Mouse (Mus musculus) NIH3T3 (cell line): ENCODE results near the gene Ngdn.
"Not testable (repeated sequence)": the region's sequence is repeated elsewhere in the genome, so short reads cannot be mapped to it uniquely, and the experiment has no call there.

ENCODE experiments used
- DNase-seq: peaks from one replicate; pipeline ENCODE4 v3.0.0-alpha.2; 2012; ENCODE audit warnings: low read depth

Ngdn gene

DNA sequence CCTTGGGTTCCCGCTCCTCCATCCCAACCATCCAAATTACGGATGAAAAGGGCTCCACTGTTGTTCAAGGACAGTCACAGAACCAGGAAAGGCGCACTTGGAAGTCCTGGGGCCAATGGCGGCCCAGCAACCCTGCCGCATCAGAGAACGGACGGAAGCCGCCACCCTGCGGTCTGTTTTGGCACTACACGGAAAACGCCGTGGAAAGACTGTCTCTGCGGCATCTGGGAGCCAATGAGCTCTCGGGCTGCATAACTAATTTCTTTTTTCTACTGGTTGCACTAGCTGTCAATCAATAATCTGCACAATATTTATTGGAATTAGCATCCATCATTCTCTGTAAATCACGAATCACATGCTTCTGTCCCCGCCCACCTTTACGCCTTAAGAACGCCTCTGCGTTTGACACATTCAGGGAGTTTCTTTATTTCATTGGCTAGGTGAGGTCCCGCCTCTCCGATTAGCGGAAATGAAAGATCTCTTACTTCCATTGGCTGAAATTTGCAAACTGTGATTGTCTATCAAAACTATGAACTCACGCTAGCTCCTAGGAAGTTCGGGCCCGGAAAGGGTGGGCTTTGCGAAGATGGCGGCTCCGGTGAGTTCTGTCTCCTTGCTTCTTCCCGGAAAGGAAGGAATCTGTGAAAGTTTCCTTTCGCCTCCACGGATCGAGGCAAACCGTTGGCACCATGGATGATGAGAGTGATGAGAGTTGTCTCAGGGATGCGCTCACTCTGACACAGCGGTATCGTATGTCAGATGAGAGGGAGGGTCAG, at the start of gene Ngdn:
Gene Ngdn, plus strand, starts transcription at position 464 of the 776 bp plus-strand sequence.
- DNase-seq, result peak; percentile 98

DNA sequence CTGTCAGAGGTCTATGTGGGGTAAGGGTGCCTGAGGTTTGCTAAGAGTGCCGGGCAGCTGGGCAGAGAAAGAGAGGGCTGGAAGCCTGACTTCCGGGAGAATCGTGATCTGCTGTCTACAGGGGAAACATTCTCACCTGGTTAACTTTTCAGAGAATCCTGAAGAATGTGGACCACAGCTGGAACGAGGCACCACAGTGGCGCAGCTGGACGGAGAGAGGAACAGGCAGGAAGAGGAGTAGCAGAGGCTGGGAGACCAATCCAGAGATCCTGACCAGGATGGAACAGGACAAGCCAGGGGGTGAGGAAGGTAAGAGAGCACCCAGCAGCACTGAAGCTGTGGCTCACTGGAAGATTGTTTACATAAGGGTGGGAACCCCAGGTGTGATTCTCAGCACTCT, 49.6 kb upstream of the Ngdn start:
- no peak for DNase-seq

DNA sequence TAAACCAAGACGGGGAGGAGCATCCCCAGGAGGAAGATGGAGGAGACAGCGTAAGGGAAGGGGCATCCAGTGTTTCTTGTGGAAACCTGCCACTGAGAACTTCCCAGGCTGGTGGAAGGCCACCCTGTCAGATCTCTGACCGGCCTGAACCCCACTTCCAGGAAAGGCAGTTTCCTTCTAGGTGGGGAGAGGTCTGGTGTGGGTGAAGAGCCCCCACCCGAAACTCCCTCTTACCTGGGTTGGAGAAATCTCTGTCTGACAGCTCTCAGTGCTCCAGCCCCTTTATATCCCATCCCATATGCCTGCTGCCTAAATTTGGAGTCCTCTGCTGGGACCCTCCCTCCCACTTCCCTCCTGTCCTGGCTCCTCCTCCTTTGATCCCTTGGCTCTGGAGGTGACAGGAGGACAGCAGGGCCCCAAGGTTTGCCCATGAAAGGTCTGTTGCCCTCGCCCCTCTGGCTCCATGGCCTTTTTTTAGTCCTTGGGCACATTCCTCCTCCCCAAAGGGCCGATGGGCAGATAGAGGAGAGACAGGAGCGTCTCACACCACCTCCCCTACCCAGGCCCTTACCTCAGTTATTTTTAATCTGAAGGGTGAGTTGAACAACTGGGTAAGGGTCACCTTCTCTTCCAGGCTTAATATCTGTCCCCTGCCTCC, 48.8 kb upstream of the Ngdn start, which contains the start of gene Myh6:
Gene Myh6, minus strand, starts transcription at position 608 of the 658 bp plus-strand sequence.
- DNase-seq, result no peak

DNA sequence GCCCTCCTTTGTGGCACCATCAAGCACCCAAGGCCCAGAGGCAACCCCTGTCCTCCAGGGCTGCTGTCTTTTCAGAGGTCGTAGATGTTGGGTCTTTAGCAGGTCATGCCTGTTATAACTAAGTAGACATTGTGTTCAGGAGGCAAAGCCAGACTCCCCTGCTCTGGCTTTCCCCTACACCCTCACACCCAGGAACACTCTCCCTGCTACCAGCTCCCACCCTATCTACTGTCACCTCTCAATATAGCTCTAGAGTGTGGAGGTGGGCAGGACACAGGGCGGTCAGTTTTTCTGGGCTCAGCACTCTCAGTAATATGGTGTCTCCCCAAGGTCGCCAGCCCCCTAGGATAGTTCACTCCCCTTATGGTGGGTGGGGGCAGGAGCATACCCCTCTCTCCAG, 47.4 kb upstream of the Ngdn start:
- no peak for DNase-seq

DNA sequence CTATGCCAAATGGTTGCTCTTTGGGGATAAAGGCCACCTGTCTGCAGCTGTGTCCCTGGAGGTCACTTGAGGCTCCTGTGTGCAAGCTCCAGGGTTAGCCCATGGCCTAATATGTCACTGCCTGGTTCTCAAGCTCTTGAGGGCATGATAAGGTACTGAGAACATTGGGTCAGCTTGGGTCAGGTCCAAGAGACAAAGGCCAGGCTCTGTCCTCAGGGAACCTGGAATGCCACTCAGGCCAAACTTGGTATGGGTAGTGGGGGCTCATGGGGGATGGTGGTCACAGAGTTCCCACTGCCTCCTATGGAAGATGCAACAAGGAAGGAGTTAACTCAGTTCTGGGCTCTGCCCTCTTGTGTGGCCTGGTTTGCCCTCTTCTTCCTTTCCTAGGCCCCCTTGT, 46.9 kb upstream of the Ngdn start:
- DNase-seq, result no peak

DNA sequence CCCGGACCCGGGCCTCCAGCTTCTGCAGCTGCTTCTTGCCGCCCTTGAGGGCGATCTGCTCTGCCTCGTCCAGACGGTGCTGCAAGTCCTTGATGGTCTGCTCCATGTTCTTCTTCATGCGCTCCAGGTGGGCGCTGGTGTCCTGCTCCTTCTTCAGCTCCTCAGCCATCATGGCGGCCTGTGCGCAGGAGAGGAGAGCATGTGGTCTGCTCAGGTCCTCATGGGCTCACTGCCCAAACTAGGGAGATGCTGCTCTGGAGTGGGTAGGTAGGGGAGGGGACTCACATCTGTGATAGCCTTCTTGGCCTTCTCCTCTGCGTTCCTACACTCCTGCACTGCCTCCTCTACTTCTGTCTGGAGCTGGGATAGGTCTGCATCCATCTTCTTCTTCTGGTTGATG, 42.5 kb upstream of the Ngdn start:
- DNase-seq, result not testable (repeated sequence)

DNA sequence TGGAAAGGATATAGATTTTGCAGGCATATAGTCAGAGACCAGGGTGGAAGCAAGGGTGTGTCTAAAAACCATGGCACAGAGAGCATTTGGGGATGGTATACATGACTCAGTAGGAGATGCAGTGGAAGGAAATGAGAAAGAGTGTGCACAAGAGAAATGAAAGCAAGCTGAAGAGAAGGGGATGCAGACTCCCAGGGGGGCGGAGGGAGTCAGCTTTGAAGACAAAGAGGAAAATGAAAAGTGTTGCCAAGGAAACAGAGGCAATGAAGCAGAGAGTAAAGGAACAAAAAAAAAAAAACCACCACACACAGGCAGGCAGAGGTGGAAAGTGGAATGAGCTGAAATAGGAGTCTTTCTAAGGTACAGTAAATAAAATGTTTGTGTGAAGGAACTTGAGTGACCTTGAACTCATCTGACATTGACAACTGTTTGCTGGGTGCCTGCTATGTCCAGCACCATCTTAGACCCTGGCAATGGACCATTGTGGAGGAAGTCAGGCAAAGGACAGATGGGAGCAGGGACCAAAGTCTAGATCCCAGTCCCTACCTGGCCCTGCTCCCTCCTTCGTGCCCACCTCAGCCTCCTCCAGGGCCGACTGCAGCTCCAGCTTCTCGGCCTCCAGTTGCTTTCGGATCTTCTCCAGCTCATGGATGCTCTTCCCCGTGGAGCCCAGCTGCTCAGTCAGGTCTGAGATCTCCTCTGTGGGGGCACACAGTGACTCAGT, 41.0 kb upstream of the Ngdn start:
- no peak for DNase-seq

DNA sequence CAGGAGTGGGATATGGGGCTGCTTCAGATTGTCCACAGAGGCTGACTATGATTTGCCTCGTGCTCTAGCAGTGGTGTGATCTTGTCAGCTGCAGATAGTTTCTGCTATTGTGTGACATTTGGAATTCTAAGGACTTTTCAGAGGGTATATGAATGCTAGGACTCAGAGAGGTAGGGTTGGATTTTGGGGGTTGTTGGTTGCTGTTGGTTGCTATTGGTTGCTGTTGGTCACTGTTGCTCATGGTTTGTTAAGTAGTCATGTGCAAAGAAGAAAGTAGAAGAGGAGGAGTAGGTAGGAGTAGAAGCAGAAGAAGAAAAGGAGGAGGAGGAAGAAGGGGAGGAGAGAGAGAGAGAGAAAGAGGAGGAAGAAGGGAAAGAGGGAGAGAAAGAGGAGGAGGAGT, 38.6 kb upstream of the Ngdn start, which contains the start of gene Gm17428:
Gene Gm17428, plus strand, starts transcription at position 301 of the 400 bp plus-strand sequence.
- DNase-seq, result no peak

DNA sequence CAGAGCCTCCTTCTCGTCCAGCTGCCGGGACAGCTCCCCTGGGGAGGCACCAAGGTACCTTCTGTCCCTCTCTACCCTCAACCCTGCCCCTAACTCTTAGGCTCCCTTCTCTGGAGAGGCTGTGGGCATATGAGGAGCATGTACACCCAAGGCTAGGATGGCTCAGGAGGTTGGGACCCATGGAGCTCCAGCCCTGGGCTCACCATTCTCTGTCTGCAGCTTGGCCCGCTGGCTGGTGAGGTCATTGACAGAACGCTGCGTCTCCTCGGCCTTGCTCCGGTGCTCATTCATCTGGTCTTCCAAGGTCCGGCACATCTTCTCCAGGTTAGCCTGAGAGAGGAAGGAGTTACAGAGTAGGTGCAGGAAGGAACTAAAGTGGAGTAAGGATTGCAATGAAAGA, 36.6 kb upstream of the Ngdn start:
- DNase-seq, result no peak

DNA sequence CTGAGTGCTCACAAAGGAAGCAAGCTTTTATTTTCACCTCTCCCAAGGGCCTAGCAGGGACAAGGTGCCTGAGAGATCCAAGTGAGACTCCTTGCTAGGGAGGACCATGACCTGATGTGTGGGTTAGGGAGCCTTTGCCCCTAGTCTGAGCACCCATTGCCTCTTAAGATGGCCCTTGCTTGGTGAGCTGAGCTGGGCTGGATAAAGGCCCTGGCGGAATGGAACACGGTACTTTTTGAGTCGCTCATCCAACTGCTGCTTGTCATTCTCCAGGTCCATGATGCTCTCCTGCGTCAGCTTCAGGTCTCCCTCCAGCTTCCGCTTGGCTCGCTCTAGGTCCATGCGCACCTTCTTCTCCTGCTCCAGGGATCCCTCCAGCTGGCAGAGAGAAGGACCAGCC, 33.3 kb upstream of the Ngdn start:
- DNase-seq, result no peak

DNA sequence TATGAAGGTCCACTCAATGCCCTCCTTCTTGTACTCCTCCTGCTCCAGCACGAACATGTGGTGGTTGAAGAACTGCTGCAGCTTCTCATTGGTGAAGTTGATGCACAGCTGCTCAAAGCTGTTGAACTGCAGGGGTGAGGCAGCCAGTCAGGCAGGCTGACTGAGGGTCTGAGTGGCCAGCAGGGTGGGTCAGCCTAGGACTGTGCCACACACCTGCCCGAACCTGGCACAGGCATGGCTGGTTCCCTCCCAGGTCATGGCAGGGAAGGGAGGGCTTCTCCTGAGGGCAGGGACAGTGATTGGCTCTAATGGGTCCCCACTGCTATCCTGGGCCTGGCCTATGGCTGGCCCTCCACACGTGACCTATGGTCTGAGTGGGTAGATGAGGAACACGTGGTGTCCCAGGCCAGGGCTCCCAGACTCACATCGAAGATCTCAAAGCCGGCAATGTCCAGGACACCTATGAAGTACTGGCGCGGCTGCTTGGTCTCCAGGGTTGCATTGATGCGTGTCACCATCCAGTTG, 26.8 kb upstream of the Ngdn start:
- DNase-seq, result not testable (repeated sequence)

DNA sequence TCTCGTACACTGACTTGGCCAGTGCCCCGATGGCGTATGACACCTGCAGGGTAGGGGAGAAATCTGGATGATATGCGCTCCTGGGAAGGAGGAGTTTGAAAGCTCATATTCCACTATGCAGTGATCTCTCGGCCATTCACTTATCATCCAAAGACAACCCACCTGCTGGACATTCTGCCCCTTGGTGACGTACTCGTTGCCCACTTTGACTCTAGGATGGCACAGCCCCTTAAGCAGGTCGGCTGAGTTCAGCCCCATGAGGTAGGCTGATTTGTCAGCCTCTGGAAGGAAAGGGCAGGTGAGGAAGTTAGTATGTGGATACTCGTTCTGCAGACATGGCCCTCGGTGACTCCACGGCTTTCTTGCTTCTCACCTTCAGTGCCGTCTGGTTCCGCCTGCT, 26.4 kb upstream of the Ngdn start:
- no peak for DNase-seq

DNA sequence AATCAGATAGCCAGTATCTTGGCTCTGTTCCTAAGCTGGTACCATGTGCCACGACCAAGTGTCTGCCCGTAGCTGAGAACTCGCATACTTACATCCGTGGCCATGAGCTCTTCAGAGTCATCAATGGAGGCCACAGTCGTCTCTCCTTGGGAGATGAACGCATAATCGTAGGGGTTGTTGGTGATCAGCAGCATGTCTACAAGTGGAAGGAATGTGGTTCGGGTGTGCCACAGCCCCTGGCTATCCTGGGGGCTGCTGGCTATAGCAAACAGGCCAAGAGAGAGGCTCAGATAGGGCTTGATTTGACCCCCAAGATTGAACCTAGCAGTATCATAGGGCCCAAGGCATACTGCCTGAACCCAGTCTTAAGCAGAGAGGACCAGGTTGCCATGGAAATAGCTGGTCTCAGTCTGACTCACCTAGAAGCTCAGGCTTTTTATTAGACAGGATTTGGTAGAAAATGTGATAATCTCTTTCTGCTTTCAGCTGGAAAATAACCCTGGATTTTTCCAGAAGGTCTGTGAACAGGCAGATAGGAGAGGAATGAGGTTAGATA, 25.3 kb upstream of the Ngdn start:
- DNase-seq, result no peak

DNA sequence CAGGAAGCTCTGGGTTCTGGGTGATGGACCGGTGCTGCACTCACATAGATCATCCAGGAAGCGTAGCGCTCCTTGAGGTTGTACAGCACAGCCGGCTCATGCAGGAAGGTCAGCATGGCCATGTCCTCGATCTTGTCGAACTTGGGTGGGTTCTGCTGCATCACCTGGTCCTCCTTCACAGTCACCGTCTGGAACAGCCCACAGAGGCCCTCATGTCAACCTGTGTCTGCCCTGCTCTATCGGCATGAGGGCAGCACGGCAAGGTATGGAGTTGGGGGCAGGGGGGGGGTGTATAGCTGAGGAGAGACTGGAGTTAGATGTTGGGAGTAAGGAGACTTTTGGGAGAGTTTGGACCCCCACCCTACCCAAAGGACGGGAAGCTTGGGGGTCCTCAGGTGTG, 23.1 kb upstream of the Ngdn start:
- DNase-seq, result no peak

DNA sequence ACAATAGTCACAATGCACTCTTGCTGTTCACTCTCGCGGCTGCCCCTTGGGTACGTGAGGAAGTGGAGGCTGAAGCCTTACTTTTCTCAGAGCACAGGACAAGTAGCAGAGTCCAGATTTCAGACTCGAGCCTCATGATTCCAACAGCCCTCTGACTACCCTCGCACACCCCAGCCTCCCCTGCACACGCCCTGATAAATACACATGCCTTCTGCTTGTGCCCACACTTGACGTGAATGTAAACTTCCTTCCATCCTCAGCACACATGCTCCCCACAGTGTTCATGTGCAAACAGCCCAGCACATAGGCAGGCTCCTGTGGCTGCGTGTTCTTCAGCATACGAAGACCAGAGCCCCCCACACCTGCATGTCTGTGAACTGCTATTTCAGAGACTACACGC, 21.6 kb upstream of the Ngdn start:
- DNase-seq, result no peak

DNA sequence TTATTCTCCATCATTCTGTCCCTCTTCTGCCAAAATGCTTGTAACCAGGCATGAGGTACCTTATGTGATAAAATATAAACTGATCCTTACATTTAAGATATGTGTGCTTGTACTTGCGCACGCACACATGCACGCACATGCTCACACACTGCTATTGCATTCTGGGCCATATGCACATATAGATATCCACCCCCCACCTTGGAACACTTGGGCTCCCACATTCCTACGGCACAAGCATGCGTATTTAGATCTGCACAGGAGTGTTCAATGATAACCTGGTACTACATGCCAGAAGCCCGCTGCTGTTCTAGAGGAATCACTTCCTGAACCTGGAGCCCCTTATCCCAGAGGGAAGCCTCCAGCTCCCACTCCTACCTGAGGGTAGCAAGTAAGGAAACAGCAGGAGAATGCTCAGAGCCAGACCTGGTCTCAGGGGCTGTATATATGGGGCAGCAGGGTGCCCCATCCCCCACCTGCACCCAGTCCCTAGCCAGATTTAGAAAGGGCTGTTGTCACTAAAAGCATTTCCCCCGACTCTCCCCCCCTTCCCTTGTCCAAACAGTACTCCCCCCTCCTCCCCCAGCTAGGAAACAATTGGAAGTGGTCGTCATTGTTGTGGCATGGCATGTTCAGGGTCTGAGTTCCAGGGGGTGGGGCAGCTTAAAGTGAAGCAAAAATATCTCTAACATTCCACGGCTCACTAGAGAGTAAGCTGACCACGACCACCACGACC, 21.0 kb upstream of the Ngdn start, which contains the start of gene Myh7:
Gene Myh7, minus strand, starts transcription at position 491 of the 733 bp plus-strand sequence.
- DNase-seq, result no peak

DNA sequence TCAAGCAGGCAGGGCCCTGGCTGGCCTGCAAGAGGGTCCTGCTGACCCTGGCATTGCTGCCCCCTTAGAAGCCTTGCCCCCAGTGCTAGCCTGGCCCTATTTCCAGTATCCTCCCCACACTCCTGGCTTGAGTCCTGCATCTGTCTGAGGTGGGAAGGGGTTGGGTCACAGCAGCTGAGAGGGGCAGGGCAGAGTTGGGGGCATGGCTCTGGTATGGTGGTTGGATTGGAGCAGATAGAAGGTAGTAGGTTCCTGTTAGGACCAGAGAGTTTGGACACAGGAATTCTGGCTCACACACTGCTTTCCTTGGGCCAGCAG, 20.4 kb upstream of the Ngdn start:
- no peak for DNase-seq

DNA sequence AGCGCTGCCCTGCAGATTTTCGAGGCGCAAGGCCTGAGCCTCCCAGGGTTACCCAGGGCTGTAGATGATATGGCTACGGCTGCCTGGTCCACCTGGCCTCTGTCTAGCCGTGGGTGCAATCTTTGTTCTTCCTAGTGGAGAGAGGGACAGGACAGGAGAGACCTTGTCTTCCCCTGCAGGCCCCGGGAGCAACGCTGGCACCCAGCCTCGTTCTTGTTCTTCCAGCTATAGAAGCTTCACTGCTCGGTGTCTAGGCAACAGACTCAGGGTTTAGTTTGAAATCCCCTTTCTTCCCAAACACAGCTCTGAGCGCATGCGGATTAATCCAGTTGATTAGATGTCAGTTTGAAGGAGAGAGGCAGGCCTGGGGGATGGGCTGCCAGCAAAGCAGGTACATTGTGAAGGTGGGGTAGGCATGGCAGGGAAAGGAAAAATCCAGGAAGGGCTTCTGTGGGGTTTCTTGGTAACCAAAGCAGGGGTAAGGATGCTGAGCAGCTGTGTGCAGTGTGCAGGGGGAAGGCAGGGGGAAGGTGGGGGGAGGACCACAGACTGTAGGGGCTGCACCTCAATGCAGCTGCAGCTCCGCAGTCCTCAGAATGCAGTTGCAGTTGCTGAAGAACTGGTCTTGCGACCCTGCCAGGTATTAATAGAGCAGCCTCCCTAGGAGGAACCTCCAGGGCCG, 19.7 kb upstream of the Ngdn start:
- no peak for DNase-seq

DNA sequence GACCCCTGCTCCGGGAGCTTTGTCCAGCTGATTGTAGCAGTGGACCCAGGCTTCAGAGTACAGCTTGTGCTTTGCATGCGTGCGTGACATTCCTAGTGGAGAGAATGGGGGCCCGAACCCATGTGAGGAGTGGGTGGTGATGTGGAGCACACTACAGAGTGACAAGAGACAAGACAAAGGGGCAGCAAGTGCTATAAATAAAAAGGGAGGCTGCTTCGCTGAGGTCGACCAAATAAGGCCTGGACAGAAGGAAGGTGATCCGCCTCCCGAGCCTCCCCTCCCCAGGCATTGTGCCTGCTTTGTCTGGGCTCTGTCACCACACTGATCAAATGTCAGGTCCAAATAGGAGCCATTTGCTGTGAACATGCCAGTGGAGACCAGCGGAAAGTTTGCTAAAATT, 18.5 kb upstream of the Ngdn start:
- DNase-seq, result no peak

DNA sequence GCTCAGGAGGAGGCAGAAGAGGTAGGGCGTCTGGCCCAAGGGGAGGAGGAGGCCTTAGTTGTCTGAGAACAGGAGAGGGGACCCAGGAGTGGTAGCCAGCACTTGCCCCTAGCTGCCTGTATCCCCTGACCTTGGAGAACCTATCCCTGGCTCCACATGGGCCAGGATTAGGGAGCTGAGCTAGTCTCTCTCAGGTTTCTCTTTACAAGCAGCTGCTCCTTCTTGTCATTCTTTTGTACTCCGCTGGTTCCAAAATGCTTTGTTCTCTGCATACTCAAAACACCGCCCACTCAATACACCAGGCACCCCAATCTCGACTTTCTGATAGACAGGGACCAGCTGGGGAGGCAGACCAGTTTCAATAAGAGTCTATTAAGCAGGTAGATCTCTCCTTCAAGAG, 18.0 kb upstream of the Ngdn start:
- no peak for DNase-seq

DNA sequence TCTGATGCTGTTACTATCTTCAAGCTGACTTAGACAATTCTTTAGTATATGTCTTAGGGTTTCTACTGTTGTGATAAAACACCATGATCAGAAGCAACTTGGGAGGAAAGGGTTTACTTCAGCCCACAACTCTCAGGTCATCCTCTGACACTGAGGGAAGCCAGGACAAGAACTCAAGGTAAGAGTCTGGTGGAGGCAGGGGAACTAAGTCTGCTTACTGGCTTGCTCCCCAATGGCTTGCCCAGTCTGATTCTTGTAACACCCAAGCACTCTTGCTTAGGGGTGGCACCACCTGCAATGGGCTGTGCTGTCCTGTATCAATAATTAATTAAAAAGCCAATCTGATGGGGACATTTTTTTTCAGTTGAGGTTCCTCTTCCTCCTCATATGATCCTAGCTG, 16.6 kb upstream of the Ngdn start:
- DNase-seq, result no peak
